Mouse (Mus musculus) megakaryocyte, embryonic 14.5 days (primary cell): ENCODE measurements around the gene Kcnb1. TPM values are rescaled to one million over a fixed set of nuclear protein-coding genes. Genes with fewer than 3 reads are reported as not detected.

Source experiments
- H3K27me3 ChIP-seq: replicated peaks from 2 replicates; pipeline ENCODE3; 2012; ENCODE audit warnings: inconsistent platforms
- H3K36me3 ChIP-seq: replicated peaks from 2 replicates; pipeline ENCODE3; 2012; ENCODE audit warnings: low read length, inconsistent platforms, mixed read lengths
- H3K4me1 ChIP-seq: 2 replicates; pipeline ENCODE4 v1.6.1; 2012; ENCODE audit warnings: inconsistent platforms
- H3K4me3 ChIP-seq: replicated peaks from 2 replicates; pipeline ENCODE3; 2012; ENCODE audit warnings: moderate library complexity, mild to moderate bottlenecking, inconsistent platforms
- H3K9me3 ChIP-seq: 2 replicates; pipeline ENCODE4 v1.6.1; 2012; ENCODE audit warnings: inconsistent platforms
- FLI1 ChIP-seq: IDR thresholded peaks from 2 replicates; pipeline ENCODE4 v1.6.1; 2012; ENCODE audit warnings: low read length, inconsistent platforms, mixed read lengths
- GATA1 ChIP-seq: IDR thresholded peaks from 3 replicates; pipeline ENCODE4 v1.6.1; 2012; ENCODE audit warnings: mixed read lengths, low read length, inconsistent platforms, borderline replicate concordance
- polyA plus RNA-seq: library from polyadenylated mRNA; stranded (reverse); fragments of >175 nt; gene quantifications from 2 replicates; pipeline ENCODE4 v1.2.3, GENCODE M21; 2012; ENCODE audit warnings: low replicate concordance; ENCODE audit not compliant: insufficient read depth

The Kcnb1 gene
- polyA plus RNA-seq, 1 experiment: 0.02 TPM

DNA sequence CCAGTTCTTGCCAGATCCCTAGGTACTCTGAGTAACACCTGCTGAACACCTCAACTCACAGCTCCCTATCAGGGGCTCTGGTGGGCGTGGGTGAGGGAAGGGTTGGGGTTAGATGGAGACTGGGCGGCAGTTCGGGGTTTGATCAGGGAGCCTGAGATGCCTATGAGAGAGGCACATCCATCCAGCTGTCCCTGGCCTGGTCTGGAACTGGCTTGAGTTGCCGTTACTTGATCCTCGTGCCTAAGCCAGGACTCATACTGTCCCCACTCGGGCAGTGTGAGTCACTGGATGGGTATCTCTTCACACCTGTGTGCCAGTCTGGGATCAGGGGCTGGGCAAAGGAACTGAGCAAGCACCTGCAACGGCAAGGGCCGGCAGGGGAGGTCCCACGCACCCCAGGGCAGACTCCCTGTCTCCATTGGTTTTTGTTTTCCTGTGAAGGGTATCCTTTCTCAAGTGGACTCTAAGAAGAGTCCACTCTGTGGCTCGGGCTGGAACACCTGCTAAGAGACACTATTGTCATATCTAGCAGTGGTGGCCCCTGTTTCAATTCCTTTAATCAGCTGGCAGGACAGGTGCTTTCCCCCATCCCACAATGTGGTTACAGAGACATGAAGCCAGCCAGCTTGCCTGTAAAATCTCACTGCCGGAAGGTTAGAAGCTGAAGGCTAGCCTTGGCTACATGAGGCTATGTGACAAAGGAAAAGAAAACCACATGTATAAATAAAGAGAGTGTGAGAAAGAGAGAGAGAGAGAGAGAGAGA is 112.6 kb downstream of the Kcnb1 start:
- H3K27me3 ChIP-seq: peaks cover 61% of the 10 kb centered on the region
- H3K36me3 ChIP-seq: no peaks in the 10 kb centered on the region
- peaks cover 11% of the 10 kb centered on the region for H3K9me3 ChIP-seq
- no peak for TF ChIP-seq FLI1
- no peak for TF ChIP-seq GATA1
- peaks cover 9% of the 10 kb centered on the region for H3K4me1 ChIP-seq
- H3K4me3 ChIP-seq: no peak overlapping the region

DNA sequence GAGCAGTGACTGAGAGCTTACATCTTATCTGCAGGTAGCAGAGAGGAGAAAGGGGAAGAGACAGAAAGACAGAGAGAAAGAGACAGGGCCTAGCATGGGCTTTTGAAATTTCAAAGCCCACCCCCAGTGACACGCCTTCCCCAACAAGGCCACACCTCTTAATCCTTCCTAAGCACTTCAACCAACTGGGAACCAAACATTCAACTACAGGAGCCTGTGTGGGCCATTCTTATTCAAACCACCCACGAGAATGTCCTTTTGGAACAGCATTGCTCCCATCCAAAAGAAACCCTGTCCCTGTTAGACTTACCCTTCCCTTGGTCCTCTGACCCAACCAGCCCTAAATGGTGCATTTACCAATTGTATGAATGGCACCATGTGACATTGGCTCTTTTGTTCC is 113.2 kb downstream of the Kcnb1 start:
- no peaks in the 10 kb centered on the region for H3K36me3 ChIP-seq
- H3K9me3 ChIP-seq: peaks cover 11% of the 10 kb centered on the region
- H3K27me3 ChIP-seq: peaks cover 55% of the 10 kb centered on the region
- TF ChIP-seq FLI1 (no peak), GATA1 (no peak)
- no peak overlapping the region for H3K4me3 ChIP-seq
- peaks cover 13% of the 10 kb centered on the region for H3K4me1 ChIP-seq

- Histone ChIP-seq H3K9me3 (peaks cover 11% of the 10 kb centered on the region), H3K36me3 (no peaks in the 10 kb centered on the region), H3K4me3 (no peak overlapping the region), H3K27me3 (peaks cover 53% of the 10 kb centered on the region), H3K4me1 (peaks cover 13% of the 10 kb centered on the region)
- TF ChIP-seq GATA1 (no peak), FLI1 (no peak)
These were observed 113.6 kb downstream of the Kcnb1 start for GRCm38 (mm10) chr2:167076352-167076751.

DNA sequence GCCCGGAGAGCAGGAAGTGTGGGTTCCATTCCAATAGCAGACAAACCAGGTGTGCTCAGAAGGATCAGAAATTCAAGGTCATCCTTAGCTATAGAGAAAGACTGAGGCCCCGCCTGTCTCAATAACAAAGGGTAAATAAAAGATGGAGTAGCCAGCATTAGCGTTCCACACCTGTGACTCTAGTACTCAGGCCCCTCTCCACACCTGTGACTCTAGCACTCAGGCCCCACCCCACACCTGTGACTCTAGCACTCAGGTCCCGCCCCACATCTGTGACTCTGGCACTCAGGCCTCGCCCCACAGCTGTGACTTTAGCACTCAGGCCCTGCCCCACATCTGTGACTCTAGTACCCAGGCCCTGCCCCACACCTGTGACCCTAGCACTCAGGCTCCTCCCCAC is 115.4 kb downstream of the Kcnb1 start:
- Histone ChIP-seq H3K4me1 (peaks cover 18% of the 10 kb centered on the region), H3K36me3 (no peaks in the 10 kb centered on the region), H3K27me3 (peaks cover 55% of the 10 kb centered on the region), H3K9me3 (peaks cover 11% of the 10 kb centered on the region), H3K4me3 (no peak overlapping the region)
- TF ChIP-seq GATA1 (no peak), FLI1 (no peak)

GRCm38 (mm10) chr2:167071641-167072601 is 118.0 kb downstream of the Kcnb1 start:
- H3K9me3 ChIP-seq: peaks cover 6% of the 10 kb centered on the region
- H3K36me3 ChIP-seq: no peaks in the 10 kb centered on the region
- TF ChIP-seq FLI1 (no peak), GATA1 (no peak)
- H3K4me3 ChIP-seq: peak overlapping the region; percentile 88
- H3K27me3 ChIP-seq: peaks cover 32% of the 10 kb centered on the region
- H3K4me1 ChIP-seq: peaks cover 26% of the 10 kb centered on the region

GRCm38 (mm10) chr2:167071266-167071640 is 118.7 kb downstream of the Kcnb1 start:
- Histone ChIP-seq H3K36me3 (peaks cover 4% of the 10 kb centered on the region), H3K27me3 (peaks cover 26% of the 10 kb centered on the region), H3K4me1 (peaks cover 31% of the 10 kb centered on the region), H3K4me3 (peak overlapping the region; percentile 88), H3K9me3 (no peaks in the 10 kb centered on the region)
- TF ChIP-seq GATA1 (no peak), FLI1 (no peak)

- H3K36me3 ChIP-seq: peaks cover 12% of the 10 kb centered on the region
- H3K9me3 ChIP-seq: no peaks in the 10 kb centered on the region
- no peak overlapping the region for H3K4me3 ChIP-seq
- H3K27me3 ChIP-seq: peaks cover 26% of the 10 kb centered on the region
- TF ChIP-seq GATA1 (no peak), FLI1 (no peak)
- H3K4me1 ChIP-seq: peaks cover 40% of the 10 kb centered on the region
These were observed 119.6 kb downstream of the Kcnb1 start for GRCm38 (mm10) chr2:167070341-167070740.

GRCm38 (mm10) chr2:167067575-167067974 is 122.4 kb downstream of the Kcnb1 start:
- TF ChIP-seq FLI1 (no peak), GATA1 (no peak)
- H3K4me1 ChIP-seq: peaks cover 57% of the 10 kb centered on the region
- H3K4me3 ChIP-seq: no peak overlapping the region
- peaks cover 21% of the 10 kb centered on the region for H3K27me3 ChIP-seq
- H3K36me3 ChIP-seq: peaks cover 21% of the 10 kb centered on the region
- no peaks in the 10 kb centered on the region for H3K9me3 ChIP-seq

DNA sequence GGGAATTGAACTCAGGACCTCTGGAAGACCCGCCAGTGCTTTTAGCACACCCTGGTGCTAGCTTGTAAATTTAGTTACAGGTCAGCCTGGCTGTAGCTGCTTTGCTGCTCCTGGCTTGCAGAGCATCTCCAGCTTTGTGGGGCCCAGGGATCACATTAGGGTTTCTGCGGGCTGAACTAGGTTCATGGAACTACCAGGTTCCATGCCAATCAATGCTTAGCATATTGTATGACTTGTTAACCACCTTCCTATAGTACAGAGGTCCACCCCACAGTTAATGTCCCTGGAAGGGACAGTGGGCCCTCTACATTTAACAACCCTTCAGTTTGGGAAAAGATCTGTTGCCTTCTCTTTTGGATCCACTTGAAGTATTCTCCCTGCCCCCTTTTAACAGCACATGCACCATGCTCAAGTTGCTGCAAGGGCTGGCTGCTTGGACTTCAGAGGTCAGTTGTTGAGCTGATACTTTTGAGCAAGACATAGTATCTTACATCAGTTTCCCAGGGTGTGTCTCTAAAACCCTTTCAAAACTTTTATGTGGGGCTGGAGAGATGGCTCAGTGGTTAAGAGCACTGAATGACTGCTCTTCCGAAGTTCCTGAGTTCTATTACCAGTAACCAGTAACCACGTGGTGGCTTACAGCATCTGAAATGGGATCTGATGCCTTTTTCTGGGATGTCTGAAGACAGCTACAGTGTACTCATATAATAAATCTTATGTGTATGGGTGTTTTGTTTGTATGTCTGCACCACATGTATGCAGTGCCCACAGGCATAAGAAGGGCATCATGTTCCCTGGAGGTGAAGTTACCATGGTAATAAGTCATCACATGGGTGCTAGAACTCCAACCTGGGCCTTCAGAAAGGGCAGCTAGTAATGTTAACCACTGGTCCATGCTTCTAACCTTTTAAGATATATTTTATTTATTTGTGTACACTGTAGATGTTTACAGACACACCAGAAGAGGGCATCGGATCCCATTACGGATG is 123.1 kb downstream of the Kcnb1 start:
- TF ChIP-seq FLI1: no peak
- TF ChIP-seq GATA1: no peak
- Histone ChIP-seq H3K4me3 (no peak overlapping the region), H3K9me3 (no peaks in the 10 kb centered on the region), H3K27me3 (peaks cover 21% of the 10 kb centered on the region), H3K4me1 (peaks cover 51% of the 10 kb centered on the region), H3K36me3 (peaks cover 21% of the 10 kb centered on the region)
